Mouse (Mus musculus) thymus, adult 2 months (tissue): ENCODE results near the gene Thap4. TPM values are rescaled to one million over a fixed set of nuclear protein-coding genes. Genes with fewer than 3 reads are reported as not detected.

ENCODE experiments used
- DNase-seq: peaks from one replicate; pipeline ENCODE4 v3.0.0; 2021
- H3K27ac ChIP-seq: fragments of 200-500 bp; 2 replicates; pipeline ENCODE4 v1.5.1; 2012; ENCODE audit warnings: low read length, control low read depth; ENCODE audit not compliant: control insufficient read depth, insufficient read depth
- H3K27me3 ChIP-seq: fragments of 200-500 bp; 2 replicates; pipeline ENCODE4 v1.6.1; 2012; ENCODE audit warnings: mild to moderate bottlenecking, low read length, moderate library complexity, mixed read lengths; ENCODE audit not compliant: control insufficient read depth, insufficient read depth
- H3K36me3 ChIP-seq: fragments of 200-500 bp; 2 replicates; pipeline ENCODE4 v1.6.1; 2012; ENCODE audit warnings: mild to moderate bottlenecking, low read length, moderate library complexity; ENCODE audit not compliant: control insufficient read depth, insufficient read depth
- H3K4me1 ChIP-seq: fragments of 200-500 bp; replicated peaks from 2 replicates; pipeline ENCODE4 v1.6.1; 2012; ENCODE audit warnings: low read length; ENCODE audit not compliant: control insufficient read depth, insufficient read depth
- H3K4me3 ChIP-seq: fragments of 200-500 bp; 2 replicates; pipeline ENCODE4 v1.5.1; 2012; ENCODE audit warnings: mild to moderate bottlenecking, low read length, control low read depth, moderate library complexity; ENCODE audit not compliant: control insufficient read depth, insufficient read depth
- CTCF ChIP-seq: fragments of 200-500 bp; IDR thresholded peaks from 2 replicates; pipeline ENCODE4 v1.5.1; 2012; ENCODE audit warnings: mild to moderate bottlenecking, control low read depth, low read length, moderate library complexity, borderline replicate concordance; ENCODE audit not compliant: control insufficient read depth, poor library complexity, insufficient read depth; ENCODE audit errors: extremely low read depth
- POLR2A ChIP-seq: fragments of 200-500 bp; IDR thresholded peaks from 2 replicates; pipeline ENCODE4 v1.6.1; 2012; ENCODE audit warnings: mild to moderate bottlenecking, low read length, control low read depth, moderate library complexity; ENCODE audit not compliant: control insufficient read depth, poor library complexity, insufficient read depth; ENCODE audit errors: extremely low read depth
- WGBS: fragments of 180-500 bp; shearing (Covaris S2); methylation state at CpG from one replicate; pipeline ENCODE4 v1.1.7; 2018; 5-methylcytosine and 5-hydroxymethylcytosine counted together
- polyA plus RNA-seq: library from polyadenylated mRNA; depleted of rRNA; stranded (reverse); fragments of >200 nt; gene quantifications from 2 replicates; pipeline ENCODE4 v1.2.3, GENCODE M21; 2012

Thap4 gene
- polyA plus RNA-seq, 1 experiment: 34.5 TPM

GRCm38 (mm10) chr1:93693502-93693901 is 61.2 kb downstream of the Thap4 start:
- Histone ChIP-seq H3K4me1 (no peaks in the 10 kb centered on the region), H3K36me3 (no peaks in the 10 kb centered on the region), H3K4me3 (no peak overlapping the region), H3K27me3 (no peaks in the 10 kb centered on the region), H3K27ac (no peak overlapping the region)
- TF ChIP-seq CTCF (no peak), POLR2A (no peak)
- DNase-seq: no peak
- 96% methylated on average over 3 of the region's 3 CpGs for WGBS

GRCm38 (mm10) chr1:93692773-93693172 is 61.9 kb downstream of the Thap4 start:
- Histone ChIP-seq H3K4me1 (no peaks in the 10 kb centered on the region), H3K27ac (no peak overlapping the region), H3K27me3 (no peaks in the 10 kb centered on the region), H3K4me3 (no peak overlapping the region), H3K36me3 (no peaks in the 10 kb centered on the region)
- 96% methylated on average over 9 of the region's 9 CpGs for WGBS
- no peak for DNase-seq
- TF ChIP-seq POLR2A (no peak), CTCF (no peak)

GRCm38 (mm10) chr1:93691786-93692357 is 62.8 kb downstream of the Thap4 start:
- TF ChIP-seq CTCF: no peak
- Histone ChIP-seq H3K4me1 (no peaks in the 10 kb centered on the region), H3K27ac (no peak overlapping the region), H3K4me3 (no peak overlapping the region), H3K27me3 (no peaks in the 10 kb centered on the region), H3K36me3 (no peaks in the 10 kb centered on the region)
- DNase-seq: no peak
- 71% methylated on average over 10 of the region's 10 CpGs for WGBS

- 97% methylated on average over 8 of the region's 8 CpGs for WGBS
- TF ChIP-seq POLR2A: no peak
Measured at GRCm38 (mm10) chr1:93691106-93691505, 63.6 kb downstream of the Thap4 start.

GRCm38 (mm10) chr1:93689901-93690496 is 64.7 kb downstream of the Thap4 start:
- DNase-seq: no peak
- no peaks in the 10 kb centered on the region for H3K36me3 ChIP-seq
- WGBS: 92% methylated on average over 7 of the region's 7 CpGs
- no peak overlapping the region for H3K27ac ChIP-seq
- H3K4me1 ChIP-seq: no peaks in the 10 kb centered on the region
- no peak overlapping the region for H3K4me3 ChIP-seq
- peaks cover 7% of the 10 kb centered on the region for H3K27me3 ChIP-seq
- no peak for TF ChIP-seq POLR2A
- TF ChIP-seq CTCF: no peak

More at GRCm38 (mm10) chr1:93691106-93691505, 63.6 kb downstream of the Thap4 start:
- DNase-seq: no peak
- Histone ChIP-seq H3K27me3 (peaks cover 3% of the 10 kb centered on the region; the same call in 1 of the 2 replicates), H3K4me3 (no peak overlapping the region), H3K4me1 (no peaks in the 10 kb centered on the region), H3K36me3 (no peaks in the 10 kb centered on the region), H3K27ac (no peak overlapping the region)

- TF ChIP-seq CTCF (no peak), POLR2A (no peak)
- Histone ChIP-seq H3K4me1 (no peaks in the 10 kb centered on the region), H3K27ac (no peak overlapping the region), H3K27me3 (peaks cover 7% of the 10 kb centered on the region), H3K36me3 (no peaks in the 10 kb centered on the region), H3K4me3 (no peak overlapping the region)
- DNase-seq: no peak
- 93% methylated on average over 8 of the region's 8 CpGs for WGBS
Measured at GRCm38 (mm10) chr1:93688154-93688553, 66.5 kb downstream of the Thap4 start.

GRCm38 (mm10) chr1:93686961-93687320 is 67.7 kb downstream of the Thap4 start:
- Histone ChIP-seq H3K27ac (no peak overlapping the region), H3K36me3 (no peaks in the 10 kb centered on the region), H3K27me3 (peaks cover 7% of the 10 kb centered on the region), H3K4me1 (no peaks in the 10 kb centered on the region), H3K4me3 (0 out of 2 replicates have a peak overlapping the region, but pooled peaks have one; percentile 4)
- DNase-seq: no peak
- TF ChIP-seq CTCF: no peak
- TF ChIP-seq POLR2A: no peak
- WGBS: 93% methylated on average over 3 of the region's 3 CpGs
